Mouse (Mus musculus) hindbrain, embryonic 15.5 days (tissue): Measurements from ENCODE around the gene D8Ertd738e. TPM values are rescaled to one million over a fixed set of nuclear protein-coding genes. Genes with fewer than 3 reads are reported as not detected.

Experiments used
- ATAC-seq: fragments of 200-750 bp; cut with Nextera tagmentation; 2 replicates; pipeline ENCODE4 v1.8.0; 2017; ENCODE audit warnings: low read depth, moderate number of reproducible peaks, moderate TSS enrichment; ENCODE audit not compliant: low FRiP score
- H3K27ac ChIP-seq: fragments of 300-500 bp; sonication (generic); replicated peaks from 2 replicates; pipeline ENCODE4 v1.5.1; 2015; ENCODE audit warnings: mild to moderate bottlenecking, inconsistent platforms
- H3K27me3 ChIP-seq: fragments of 300-500 bp; sonication (generic); 2 replicates; pipeline ENCODE4 v1.6.1; 2015; ENCODE audit warnings: control low read depth, inconsistent platforms
- H3K36me3 ChIP-seq: fragments of 300-500 bp; sonication (generic); 2 replicates; pipeline ENCODE4 v1.6.1; 2015; ENCODE audit warnings: control low read depth, inconsistent platforms
- H3K4me1 ChIP-seq: fragments of 300-500 bp; sonication (generic); replicated peaks from 2 replicates; pipeline ENCODE4 v1.6.1; 2015; ENCODE audit warnings: control low read depth, inconsistent platforms
- H3K4me2 ChIP-seq: fragments of 300-500 bp; sonication (generic); 2 replicates; pipeline ENCODE4 v1.6.1; 2015; ENCODE audit warnings: moderate library complexity, mild to moderate bottlenecking, inconsistent platforms
- H3K4me3 ChIP-seq: fragments of 300-500 bp; sonication (generic); 2 replicates; pipeline ENCODE4 v1.5.1; 2015; ENCODE audit warnings: mild to moderate bottlenecking, inconsistent platforms
- H3K9ac ChIP-seq: fragments of 300-500 bp; sonication (generic); 2 replicates; pipeline ENCODE4 v1.6.1; 2015; ENCODE audit warnings: inconsistent platforms
- H3K9me3 ChIP-seq: fragments of 300-500 bp; sonication (generic); 2 replicates; pipeline ENCODE4 v1.6.1; 2016; ENCODE audit warnings: control low read depth, inconsistent platforms
- WGBS: fragments of 180-500 bp; shearing (Covaris S2); methylation state at CpG from one replicate; pipeline ENCODE4 v1.1.7; 2015; 5-methylcytosine and 5-hydroxymethylcytosine counted together
- polyA plus RNA-seq: library from polyadenylated mRNA; unstranded; fragments of >200 nt; fragmentation: Nextera tagmentation; extraction: Ambion mirVana; gene quantifications from 2 replicates; pipeline ENCODE4 v1.2.1, GENCODE M21; 2015

Gene D8Ertd738e
- polyA plus RNA-seq, 1 experiment from 2014 or later = 245 TPM

GRCm38 (mm10) chr8:84269950-84270773 is 20.6 kb upstream of the D8Ertd738e start, which contains the start of gene Ccdc130:
Gene Ccdc130, minus strand, starts transcription at chr8:84270380.
- Histone ChIP-seq H3K27me3 (no peaks in the 10 kb centered on the region), H3K4me2 (peak within 1 kb of the TSS; percentile 79), H3K9ac (peak within 1 kb of the TSS; percentile 92), H3K36me3 (peaks cover 10% of the 10 kb centered on the region), H3K4me3 (peak within 1 kb of the TSS; percentile 81), H3K27ac (peak within 1 kb of the TSS; percentile 86), H3K4me1 (peaks cover 7% of the 10 kb centered on the region), H3K9me3 (no peaks in the 10 kb centered on the region)
- ATAC-seq = peak; percentile 100
- under 1% methylated on average over 44 of the region's 44 CpGs for WGBS

GRCm38 (mm10) chr8:84261098-84261497 is 11.6 kb upstream of the D8Ertd738e start:
- ATAC-seq = no peak
- H3K4me2 ChIP-seq = no peak overlapping the region
- peaks cover 71% of the 10 kb centered on the region for H3K36me3 ChIP-seq
- 97% methylated on average over 4 of the region's 4 CpGs for WGBS
- no peak overlapping the region for H3K27ac ChIP-seq
- peaks cover 13% of the 10 kb centered on the region for H3K4me1 ChIP-seq
- no peak overlapping the region for H3K4me3 ChIP-seq
- no peaks in the 10 kb centered on the region for H3K9me3 ChIP-seq
- no peak overlapping the region for H3K9ac ChIP-seq
- no peaks in the 10 kb centered on the region for H3K27me3 ChIP-seq

GRCm38 (mm10) chr8:84256822-84257610 is 7.5 kb upstream of the D8Ertd738e start, which contains the start of gene Mri1:
Gene Mri1, minus strand, starts transcription at chr8:84257326.
- under 1% methylated on average over 64 of the region's 64 CpGs for WGBS
- Histone ChIP-seq H3K4me1 (peaks cover 18% of the 10 kb centered on the region), H3K4me2 (peak within 1 kb of the TSS; percentile 84), H3K36me3 (peaks cover 59% of the 10 kb centered on the region), H3K4me3 (peak within 1 kb of the TSS; percentile 82), H3K27ac (peak within 1 kb of the TSS; percentile 93), H3K27me3 (no peaks in the 10 kb centered on the region), H3K9ac (peak within 1 kb of the TSS; percentile 84), H3K9me3 (no peaks in the 10 kb centered on the region)
- peak; percentile 86 for ATAC-seq

- WGBS = 18% methylated on average over 6 of the region's 6 CpGs
- H3K4me2 ChIP-seq = peak overlapping the region; percentile 84
- H3K4me3 ChIP-seq = peak overlapping the region; percentile 82
- H3K36me3 ChIP-seq = peaks cover 59% of the 10 kb centered on the region
- ATAC-seq = 0 out of 2 replicates have a peak, but pooled peaks have one; percentile 4
- peaks cover 18% of the 10 kb centered on the region for H3K4me1 ChIP-seq
- H3K9ac ChIP-seq = peak overlapping the region; percentile 84
- H3K27me3 ChIP-seq = no peaks in the 10 kb centered on the region
- no peaks in the 10 kb centered on the region for H3K9me3 ChIP-seq
- peak overlapping the region; percentile 93 for H3K27ac ChIP-seq
Observed at GRCm38 (mm10) chr8:84256458-84256821, 6.9 kb upstream of the D8Ertd738e start.

GRCm38 (mm10) chr8:84255858-84256257 is 6.3 kb upstream of the D8Ertd738e start:
- peak overlapping the region; percentile 84 for H3K4me2 ChIP-seq
- H3K36me3 ChIP-seq = peaks cover 61% of the 10 kb centered on the region

GRCm38 (mm10) chr8:84241821-84242220 is 7.7 kb downstream of the D8Ertd738e start:
- Histone ChIP-seq H3K36me3 (peaks cover 28% of the 10 kb centered on the region), H3K27me3 (no peaks in the 10 kb centered on the region), H3K9me3 (no peaks in the 10 kb centered on the region), H3K4me1 (peaks cover 15% of the 10 kb centered on the region), H3K4me3 (no peak overlapping the region), H3K9ac (no peak overlapping the region), H3K4me2 (no peak overlapping the region), H3K27ac (no peak overlapping the region)
- WGBS = 49% methylated on average over 2 of the region's 2 CpGs
- ATAC-seq = no peak

More at GRCm38 (mm10) chr8:84255858-84256257, 6.3 kb upstream of the D8Ertd738e start:
- peaks cover 18% of the 10 kb centered on the region for H3K4me1 ChIP-seq
- peak overlapping the region; percentile 84; the same call in 1 of the 2 replicates for H3K9ac ChIP-seq
- no peak overlapping the region for H3K27ac ChIP-seq
- no peaks in the 10 kb centered on the region for H3K27me3 ChIP-seq
- no peaks in the 10 kb centered on the region for H3K9me3 ChIP-seq
- H3K4me3 ChIP-seq = peak overlapping the region; percentile 82
- ATAC-seq = peak; percentile 6; the same call in 1 of the 2 replicates
- 87% methylated on average over 3 of the region's 3 CpGs for WGBS

GRCm38 (mm10) chr8:84241167-84241566 is 8.4 kb downstream of the D8Ertd738e start:
- Histone ChIP-seq H3K9ac (no peak overlapping the region), H3K4me2 (no peak overlapping the region), H3K4me1 (peaks cover 17% of the 10 kb centered on the region), H3K9me3 (no peaks in the 10 kb centered on the region), H3K4me3 (no peak overlapping the region), H3K36me3 (peaks cover 21% of the 10 kb centered on the region), H3K27me3 (no peaks in the 10 kb centered on the region), H3K27ac (0 out of 2 replicates have a peak overlapping the region, but pooled peaks have one; percentile 5)
- no peak for ATAC-seq
- 62% methylated on average over 6 of the region's 6 CpGs for WGBS

- no peaks in the 10 kb centered on the region for H3K27me3 ChIP-seq
- H3K9me3 ChIP-seq = no peaks in the 10 kb centered on the region
- H3K36me3 ChIP-seq = peaks cover 17% of the 10 kb centered on the region
- H3K27ac ChIP-seq = peak overlapping the region; percentile 87
- peak overlapping the region; percentile 98 for H3K4me3 ChIP-seq
- peak overlapping the region; percentile 84 for H3K4me2 ChIP-seq
- no peak for ATAC-seq
- H3K4me1 ChIP-seq = peaks cover 40% of the 10 kb centered on the region
- WGBS = 19% methylated on average over 19 of the region's 19 CpGs
- peak overlapping the region; percentile 58 for H3K9ac ChIP-seq
Observed at GRCm38 (mm10) chr8:84237542-84238229, 11.8 kb downstream of the D8Ertd738e start.

GRCm38 (mm10) chr8:84236998-84237473 is 12.5 kb downstream of the D8Ertd738e start, which contains the start of gene Zswim4:
Gene Zswim4, minus strand, starts transcription at chr8:84237055.
- no peaks in the 10 kb centered on the region for H3K27me3 ChIP-seq
- H3K9me3 ChIP-seq = no peaks in the 10 kb centered on the region
- peak; percentile 99 for ATAC-seq
- H3K36me3 ChIP-seq = peaks cover 22% of the 10 kb centered on the region
- peak within 1 kb of the TSS; percentile 98 for H3K4me3 ChIP-seq
- under 1% methylated on average over 35 of the region's 35 CpGs for WGBS
- peak within 1 kb of the TSS; percentile 99 for H3K9ac ChIP-seq
- peak within 1 kb of the TSS; percentile 87 for H3K27ac ChIP-seq
- H3K4me1 ChIP-seq = peaks cover 39% of the 10 kb centered on the region
- peak within 1 kb of the TSS; percentile 91 for H3K4me2 ChIP-seq

- Histone ChIP-seq H3K4me3 (peak overlapping the region; percentile 98), H3K9me3 (no peaks in the 10 kb centered on the region), H3K4me1 (peaks cover 34% of the 10 kb centered on the region), H3K4me2 (peak overlapping the region; percentile 91), H3K27ac (peak overlapping the region; percentile 78), H3K36me3 (peaks cover 27% of the 10 kb centered on the region), H3K9ac (peak overlapping the region; percentile 99), H3K27me3 (no peaks in the 10 kb centered on the region)
- peak; percentile 40; the same call in 1 of the 2 replicates for ATAC-seq
- 0% methylated on average over 27 of the region's 30 CpGs for WGBS
Observed at GRCm38 (mm10) chr8:84236410-84236997, 13.0 kb downstream of the D8Ertd738e start.
